Mouse (Mus musculus) midbrain, embryonic 13.5 days (tissue): ENCODE data around the gene Stx2. TPM values are rescaled to one million over a fixed set of nuclear protein-coding genes. Genes with fewer than 3 reads are reported as not detected.

ENCODE experiments used
- ATAC-seq: fragments of 200-750 bp; cut with Nextera tagmentation; 2 replicates; pipeline ENCODE4 v1.8.0; 2017; ENCODE audit warnings: mild to moderate bottlenecking, moderate TSS enrichment, moderate library complexity
- H3K27ac ChIP-seq: fragments of 300-500 bp; sonication (generic); 2 replicates; pipeline ENCODE4 v1.5.1; 2015; ENCODE audit warnings: inconsistent platforms, mild to moderate bottlenecking, moderate library complexity
- H3K27me3 ChIP-seq: fragments of 300-500 bp; sonication (generic); 2 replicates; pipeline ENCODE4 v1.6.1; 2015; ENCODE audit warnings: mild to moderate bottlenecking, inconsistent platforms
- H3K36me3 ChIP-seq: fragments of 300-500 bp; sonication (generic); 2 replicates; pipeline ENCODE4 v1.6.1; 2015; ENCODE audit warnings: mild to moderate bottlenecking, inconsistent platforms
- H3K4me1 ChIP-seq: fragments of 300-500 bp; sonication (generic); replicated peaks from 2 replicates; pipeline ENCODE4 v1.6.1; 2015; ENCODE audit warnings: inconsistent platforms
- H3K4me2 ChIP-seq: fragments of 300-500 bp; sonication (generic); replicated peaks from 2 replicates; pipeline ENCODE4 v1.6.1; 2015; ENCODE audit warnings: moderate library complexity, mild to moderate bottlenecking, inconsistent platforms
- H3K4me3 ChIP-seq: fragments of 300-500 bp; sonication (generic); replicated peaks from 2 replicates; pipeline ENCODE4 v1.5.1; 2015; ENCODE audit warnings: mild to moderate bottlenecking, inconsistent platforms
- H3K9ac ChIP-seq: fragments of 300-500 bp; sonication (generic); replicated peaks from 2 replicates; pipeline ENCODE4 v1.6.1; 2015; ENCODE audit warnings: mild to moderate bottlenecking, inconsistent platforms
- H3K9me3 ChIP-seq: fragments of 300-500 bp; sonication (generic); 2 replicates; pipeline ENCODE4 v1.6.1; 2016; ENCODE audit warnings: mild to moderate bottlenecking, inconsistent platforms
- WGBS: fragments of 180-500 bp; shearing (Covaris S2); methylation state at CpG from one replicate; pipeline ENCODE4 v1.1.7; 2015; 5-methylcytosine and 5-hydroxymethylcytosine counted together
- polyA plus RNA-seq: library from polyadenylated mRNA; unstranded; fragments of >200 nt; fragmentation: Nextera tagmentation; extraction: Ambion mirVana; gene quantifications from 2 replicates; pipeline ENCODE4 v1.2.1, GENCODE M21; 2015

Gene Stx2
- polyA plus RNA-seq: 15.5 and 17.0 TPM in 2 replicates

GRCm38 (mm10) chr5:129008412-129008826 is at the start of gene Stx2:
Stx2 (minus strand) TSS chr5:129008574.
- Histone ChIP-seq H3K27ac (peak within 1 kb of the TSS; percentile 37; the same call in 1 of the 2 replicates), H3K4me2 (peak within 1 kb of the TSS; percentile 74), H3K4me1 (peaks cover 30% of the 10 kb centered on the region), H3K9ac (peak within 1 kb of the TSS; percentile 81), H3K36me3 (peaks cover 3% of the 10 kb centered on the region; the same call in 1 of the 2 replicates), H3K27me3 (no peaks in the 10 kb centered on the region), H3K4me3 (peak within 1 kb of the TSS; percentile 62), H3K9me3 (no peaks in the 10 kb centered on the region)
- under 1% methylated on average over 35 of the region's 39 CpGs for WGBS
- ATAC-seq: peak; percentile 89

DNA sequence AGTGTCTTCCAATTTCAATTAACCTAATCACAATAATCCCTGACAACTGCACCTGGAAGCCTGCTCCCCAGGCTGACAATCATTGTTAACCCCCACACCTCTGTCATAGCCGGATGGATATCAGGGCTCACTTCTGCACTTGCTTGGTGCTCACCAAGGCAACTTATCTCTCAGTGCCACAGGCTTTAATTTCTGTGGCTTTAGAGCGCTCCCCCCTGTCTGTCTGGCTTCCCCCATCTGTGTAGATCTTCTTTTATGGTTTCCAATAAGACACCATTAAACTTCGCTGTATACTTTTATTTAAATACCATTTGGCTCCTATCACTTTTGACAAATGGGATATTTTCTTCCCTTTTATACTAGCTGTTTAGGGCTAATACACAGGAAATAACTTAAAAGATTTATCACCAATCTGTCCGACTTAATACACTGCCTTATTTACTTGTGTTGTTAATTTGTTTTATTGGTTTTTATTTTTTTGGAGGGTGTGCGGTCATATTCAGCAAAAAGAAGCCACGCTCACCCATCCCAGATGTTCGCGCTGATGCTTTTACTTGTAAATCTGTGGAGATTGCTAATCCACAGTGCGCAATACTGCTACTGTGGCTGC is 46.4 kb upstream of the Stx2 start:
- H3K4me1 ChIP-seq: peaks cover 12% of the 10 kb centered on the region
- WGBS: 89% methylated on average over 9 of the region's 9 CpGs
- no peak for ATAC-seq
- H3K4me2 ChIP-seq: no peak overlapping the region
- no peak overlapping the region for H3K4me3 ChIP-seq
- H3K36me3 ChIP-seq: no peaks in the 10 kb centered on the region
- H3K9me3 ChIP-seq: no peaks in the 10 kb centered on the region
- H3K9ac ChIP-seq: no peak overlapping the region
- H3K27ac ChIP-seq: no peak overlapping the region
- 0 out of 2 replicates have a peak, but pooled peaks cover 3% of the 10 kb centered on the region for H3K27me3 ChIP-seq

- Histone ChIP-seq H3K9me3 (no peaks in the 10 kb centered on the region), H3K4me3 (no peak overlapping the region)
- WGBS: 8% methylated on average over 20 of the region's 20 CpGs
These were observed 44.4 kb upstream of the Stx2 start for GRCm38 (mm10) chr5:129052636-129053355.

GRCm38 (mm10) chr5:129051910-129052309 is 43.5 kb upstream of the Stx2 start:
- Histone ChIP-seq H3K9me3 (no peaks in the 10 kb centered on the region), H3K4me3 (no peak overlapping the region), H3K27ac (peak overlapping the region; percentile 25; the same call in 1 of the 2 replicates), H3K9ac (no peak overlapping the region), H3K27me3 (no peaks in the 10 kb centered on the region), H3K4me1 (peaks cover 36% of the 10 kb centered on the region), H3K4me2 (no peak overlapping the region), H3K36me3 (no peaks in the 10 kb centered on the region)
- ATAC-seq: no peak
- 88% methylated on average over 3 of the region's 3 CpGs for WGBS

More at GRCm38 (mm10) chr5:129052636-129053355, 44.4 kb upstream of the Stx2 start:
- H3K27ac ChIP-seq: peak overlapping the region; percentile 86
- H3K4me2 ChIP-seq: peak overlapping the region; percentile 40
- H3K4me1 ChIP-seq: peaks cover 30% of the 10 kb centered on the region
- H3K9ac ChIP-seq: 0 out of 2 replicates have a peak overlapping the region, but pooled peaks have one; percentile 41
- peak; percentile 91 for ATAC-seq
- no peaks in the 10 kb centered on the region for H3K27me3 ChIP-seq
- H3K36me3 ChIP-seq: no peaks in the 10 kb centered on the region

DNA sequence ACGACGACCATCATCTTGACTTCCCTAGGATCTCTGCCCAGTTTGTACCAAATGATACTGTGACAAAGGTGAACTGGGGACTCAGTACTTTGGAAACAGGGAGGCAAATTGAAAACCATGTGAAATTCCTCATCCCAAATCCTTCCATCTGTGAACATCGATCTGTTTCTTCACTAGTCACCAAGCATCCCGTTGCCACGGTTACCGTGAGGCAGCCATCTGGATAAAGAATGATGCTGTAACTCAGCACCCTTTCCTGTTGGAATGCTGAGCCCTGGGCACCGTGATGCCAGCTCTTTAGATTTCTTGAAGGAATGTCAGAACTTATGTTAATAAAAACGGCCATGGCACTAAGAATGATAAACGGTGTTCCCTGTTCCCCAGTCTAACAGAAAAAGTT is 41.0 kb upstream of the Stx2 start:
- no peak for ATAC-seq
- Histone ChIP-seq H3K27ac (no peak overlapping the region), H3K4me2 (no peak overlapping the region), H3K27me3 (no peaks in the 10 kb centered on the region), H3K4me1 (peaks cover 55% of the 10 kb centered on the region), H3K9me3 (no peaks in the 10 kb centered on the region), H3K9ac (no peak overlapping the region), H3K36me3 (no peaks in the 10 kb centered on the region), H3K4me3 (no peak overlapping the region)
- 50% methylated on average over 9 of the region's 9 CpGs for WGBS

DNA sequence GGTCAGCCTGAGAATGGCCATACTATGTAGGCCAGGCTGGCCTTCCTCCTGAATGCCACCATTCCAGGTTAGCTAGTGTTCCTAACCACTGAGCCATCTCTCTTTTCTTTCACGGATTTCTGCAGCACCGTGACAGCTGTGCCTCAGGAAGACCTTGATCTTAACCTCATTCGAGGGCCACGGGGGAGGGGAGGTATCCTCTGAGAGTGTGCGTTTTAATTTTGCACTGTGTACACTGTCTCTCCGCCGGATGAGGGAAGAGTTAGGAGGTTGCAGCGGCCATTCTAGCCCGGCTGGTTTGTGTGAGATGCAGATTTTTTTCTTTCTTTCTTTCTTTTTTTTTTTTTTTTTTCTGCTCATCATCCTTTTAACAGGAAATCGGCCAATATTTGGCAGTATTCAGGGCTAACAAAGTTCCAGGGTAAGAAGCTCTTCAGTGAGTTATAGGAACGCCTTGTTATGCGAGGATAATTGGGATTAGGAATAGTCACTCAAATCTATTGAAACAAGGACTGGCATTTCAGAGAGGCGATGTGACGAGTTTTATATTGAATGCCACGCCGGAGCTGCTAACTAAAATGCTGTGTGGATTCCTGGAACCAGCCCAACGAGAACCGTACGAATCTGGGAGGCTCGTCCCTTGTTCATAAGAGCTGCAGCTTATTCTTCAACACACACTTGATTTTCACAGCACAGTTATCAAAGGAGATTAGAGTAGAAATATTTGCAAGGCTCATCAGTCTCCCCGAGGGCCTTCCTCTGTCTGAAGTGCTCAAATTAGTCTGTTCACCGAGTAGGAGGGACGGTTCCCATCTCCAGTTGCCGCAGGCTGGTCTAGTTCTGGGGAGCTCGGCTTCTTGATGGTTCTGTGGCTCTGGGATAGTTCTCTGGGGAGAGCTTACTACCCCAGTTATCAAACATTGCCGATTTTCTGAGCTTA is 37.5 kb upstream of the Stx2 start:
- H3K4me3 ChIP-seq: no peak overlapping the region
- WGBS: 16% methylated on average over 26 of the region's 26 CpGs
- H3K27me3 ChIP-seq: no peaks in the 10 kb centered on the region
- no peaks in the 10 kb centered on the region for H3K9me3 ChIP-seq
- peak overlapping the region; percentile 33 for H3K4me2 ChIP-seq
- peaks cover 49% of the 10 kb centered on the region for H3K4me1 ChIP-seq
- H3K36me3 ChIP-seq: no peaks in the 10 kb centered on the region
- H3K9ac ChIP-seq: no peak overlapping the region
- ATAC-seq: peak; percentile 67
- H3K27ac ChIP-seq: peak overlapping the region; percentile 58

GRCm38 (mm10) chr5:129037739-129038138 is 29.4 kb upstream of the Stx2 start:
- ATAC-seq: no peak

GRCm38 (mm10) chr5:129036678-129037077 is 28.3 kb upstream of the Stx2 start:
- no peak for ATAC-seq
- WGBS: 92% methylated on average over 5 of the region's 5 CpGs
- Histone ChIP-seq H3K9me3 (no peaks in the 10 kb centered on the region), H3K4me2 (no peak overlapping the region), H3K36me3 (no peaks in the 10 kb centered on the region), H3K9ac (no peak overlapping the region), H3K4me3 (no peak overlapping the region), H3K27me3 (no peaks in the 10 kb centered on the region), H3K4me1 (no peaks in the 10 kb centered on the region), H3K27ac (no peak overlapping the region)

More at GRCm38 (mm10) chr5:129037739-129038138, 29.4 kb upstream of the Stx2 start:
- no peak overlapping the region for H3K9ac ChIP-seq
- no peak overlapping the region for H3K4me3 ChIP-seq
- no peaks in the 10 kb centered on the region for H3K27me3 ChIP-seq
- no peaks in the 10 kb centered on the region for H3K4me1 ChIP-seq
- H3K27ac ChIP-seq: no peak overlapping the region
- no peak overlapping the region for H3K4me2 ChIP-seq
- 90% methylated on average over 7 of the region's 7 CpGs for WGBS
- H3K9me3 ChIP-seq: no peaks in the 10 kb centered on the region
- H3K36me3 ChIP-seq: no peaks in the 10 kb centered on the region

DNA sequence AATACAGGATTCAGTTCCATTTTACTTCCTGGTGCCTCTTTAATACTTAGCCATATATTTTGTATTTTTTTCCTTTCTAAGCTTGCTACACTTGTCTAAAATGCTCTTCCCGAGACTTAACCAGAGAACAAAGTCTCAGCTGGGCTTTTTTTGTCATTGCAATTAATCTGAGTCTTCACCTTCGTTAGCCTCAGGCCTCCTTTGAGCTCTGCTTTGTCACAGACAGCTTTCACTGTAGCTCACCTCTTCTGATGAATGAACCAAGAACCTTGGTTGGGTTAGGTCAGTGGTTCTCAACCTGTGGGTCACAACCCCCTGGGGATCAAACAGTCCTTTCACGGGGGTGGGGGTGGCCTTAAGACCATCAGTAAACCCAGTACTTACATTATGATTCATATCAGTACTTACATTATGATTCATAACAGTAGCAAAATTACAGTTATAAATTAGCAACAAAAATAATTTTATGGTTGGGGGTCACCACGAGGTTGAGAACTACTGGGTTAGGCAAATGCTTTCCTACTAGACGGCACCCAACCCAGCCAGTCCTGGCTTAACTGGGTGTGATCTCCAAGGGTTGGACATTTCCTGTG is 20.9 kb upstream of the Stx2 start:
- Histone ChIP-seq H3K27ac (no peak overlapping the region), H3K27me3 (no peaks in the 10 kb centered on the region), H3K9ac (no peak overlapping the region), H3K4me2 (no peak overlapping the region), H3K9me3 (no peaks in the 10 kb centered on the region), H3K36me3 (peaks cover 30% of the 10 kb centered on the region), H3K4me3 (no peak overlapping the region), H3K4me1 (no peaks in the 10 kb centered on the region)
- 74% methylated on average over 5 of the region's 5 CpGs for WGBS
- ATAC-seq: no peak

- no peak overlapping the region for H3K27ac ChIP-seq
- ATAC-seq: no peak
- H3K27me3 ChIP-seq: no peaks in the 10 kb centered on the region
- H3K9me3 ChIP-seq: no peaks in the 10 kb centered on the region
- no peak overlapping the region for H3K4me2 ChIP-seq
- no peak overlapping the region for H3K4me3 ChIP-seq
- H3K36me3 ChIP-seq: peaks cover 43% of the 10 kb centered on the region
- WGBS: 68% methylated on average over 1 of the region's 1 CpGs
- no peak overlapping the region for H3K9ac ChIP-seq
- peaks cover 8% of the 10 kb centered on the region for H3K4me1 ChIP-seq
These were observed 18.3 kb upstream of the Stx2 start for GRCm38 (mm10) chr5:129026637-129027036.

DNA sequence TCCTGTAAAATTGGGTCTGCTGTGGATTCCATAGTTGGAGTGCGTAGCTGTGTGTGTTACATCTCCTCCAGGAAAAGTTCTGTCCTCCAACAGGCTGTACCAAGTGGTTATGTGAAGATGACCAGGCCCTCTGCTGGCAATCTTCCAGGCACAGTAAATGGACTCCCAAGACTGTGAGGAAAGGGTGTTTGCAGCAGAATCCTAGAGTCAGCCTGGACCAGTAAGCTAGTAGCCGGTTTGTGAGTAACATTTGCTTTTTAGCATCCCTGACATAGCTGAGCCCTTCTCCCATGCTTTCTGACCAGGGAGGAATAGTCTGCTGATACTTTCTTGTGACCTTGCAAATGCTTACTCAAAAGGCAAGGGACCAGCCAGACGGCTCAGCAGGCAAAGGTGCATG is 17.8 kb upstream of the Stx2 start:
- Histone ChIP-seq H3K9ac (no peak overlapping the region), H3K27ac (no peak overlapping the region), H3K4me2 (no peak overlapping the region), H3K4me1 (peaks cover 13% of the 10 kb centered on the region), H3K4me3 (no peak overlapping the region), H3K27me3 (no peaks in the 10 kb centered on the region), H3K9me3 (no peaks in the 10 kb centered on the region), H3K36me3 (peaks cover 43% of the 10 kb centered on the region)
- no peak for ATAC-seq
- WGBS: 94% methylated on average over 3 of the region's 3 CpGs
